Mouse (Mus musculus) liver, adult (tissue): ENCODE results near the gene Snapc4.

ENCODE experiments used
- GATA4 ChIP-seq: IDR thresholded peaks from 2 replicates; pipeline ENCODE4 v1.6.1; 2014; ENCODE audit warnings: mild to moderate bottlenecking, low read length; ENCODE audit not compliant: insufficient replicate concordance

Gene Snapc4

GRCm38 (mm10) chr2:26354401-26354800 lies 26.1 kb downstream of the Snapc4 start:
- TF ChIP-seq GATA4, result no peak

GRCm38 (mm10) chr2:26353066-26353980 lies 27.1 kb downstream of the Snapc4 start:
- no peak for TF ChIP-seq GATA4

GRCm38 (mm10) chr2:26352291-26352910 lies 28.1 kb downstream of the Snapc4 start:
- no peak for TF ChIP-seq GATA4

- no peak for TF ChIP-seq GATA4
Measured at GRCm38 (mm10) chr2:26351358-26352290, 28.8 kb downstream of the Snapc4 start, which contains the start of gene Dnlz. Gene Dnlz, minus strand, starts transcription at chr2:26352110.

- TF ChIP-seq GATA4, result no peak
Measured at GRCm38 (mm10) chr2:26348241-26348640, 32.2 kb downstream of the Snapc4 start.

- no peak for TF ChIP-seq GATA4
Measured at GRCm38 (mm10) chr2:26342609-26343490, 37.6 kb downstream of the Snapc4 start.

GRCm38 (mm10) chr2:26342044-26342443 lies 38.4 kb downstream of the Snapc4 start:
- no peak for TF ChIP-seq GATA4

GRCm38 (mm10) chr2:26341510-26341981 lies 38.9 kb downstream of the Snapc4 start:
- TF ChIP-seq GATA4, result peak; percentile 31; the same call in 1 of the 2 replicates

GRCm38 (mm10) chr2:26339204-26339551 lies 41.3 kb downstream of the Snapc4 start:
- TF ChIP-seq GATA4, result no peak

- TF ChIP-seq GATA4, result no peak
Measured at GRCm38 (mm10) chr2:26338302-26339203, 41.9 kb downstream of the Snapc4 start.

GRCm38 (mm10) chr2:26330702-26331101 lies 49.8 kb downstream of the Snapc4 start:
- TF ChIP-seq GATA4, result no peak

- TF ChIP-seq GATA4, result no peak
Measured at GRCm38 (mm10) chr2:26330056-26330468, 50.4 kb downstream of the Snapc4 start.

- TF ChIP-seq GATA4, result no peak
Measured at GRCm38 (mm10) chr2:26329402-26329801, 51.1 kb downstream of the Snapc4 start.
